Mouse (Mus musculus) c-Kit-positive CD71-positive TER-119-positive erythroid progenitor cells, embryonic 14.5 days (primary cell): ENCODE measurements around the gene Catsper4.

Source experiments
- DNase-seq: peaks from one replicate; pipeline ENCODE4 v3.0.0-alpha.2; 2013; ENCODE audit warnings: low spot score

The Catsper4 gene

GRCm38 (mm10) chr4:134250930-134251240 is 23.7 kb upstream of the Catsper4 start:
- DNase-seq = no peak

GRCm38 (mm10) chr4:134250116-134250929 is 23.1 kb upstream of the Catsper4 start:
- DNase-seq = no peak

GRCm38 (mm10) chr4:134249651-134250050 is 22.5 kb upstream of the Catsper4 start:
- DNase-seq = no peak

GRCm38 (mm10) chr4:134246719-134247258 is 19.6 kb upstream of the Catsper4 start, which contains the start of gene Gm30191:
Gm30191 (plus strand) TSS chr4:134246935.
- DNase-seq = no peak

- no peak for DNase-seq
These were observed 19.1 kb upstream of the Catsper4 start for GRCm38 (mm10) chr4:134246256-134246655.

- DNase-seq = peak; percentile 90
These were observed 18.1 kb upstream of the Catsper4 start, which contains the start of gene Zfp593 for GRCm38 (mm10) chr4:134245148-134245843. Zfp593 (minus strand) TSS chr4:134245592.

- DNase-seq = no peak
These were observed 16.5 kb upstream of the Catsper4 start, which contains the start of gene E130218I03Rik for GRCm38 (mm10) chr4:134243516-134244250. E130218I03Rik (plus strand) TSS chr4:134243662.

GRCm38 (mm10) chr4:134238686-134239085 is 11.5 kb upstream of the Catsper4 start:
- no peak for DNase-seq

- DNase-seq = no peak
These were observed 11.1 kb upstream of the Catsper4 start, which contains the start of gene Cnksr1 for GRCm38 (mm10) chr4:134238279-134238651. Cnksr1 (minus strand) TSS chr4:134238399.

- DNase-seq = no peak
These were observed 10.5 kb upstream of the Catsper4 start for GRCm38 (mm10) chr4:134237582-134238278.

GRCm38 (mm10) chr4:134234876-134235275 is 7.7 kb upstream of the Catsper4 start:
- DNase-seq = no peak

GRCm38 (mm10) chr4:134230431-134230830 is 3.2 kb upstream of the Catsper4 start:
- DNase-seq = no peak

GRCm38 (mm10) chr4:134222793-134223600 is 4.2 kb downstream of the Catsper4 start:
- no peak for DNase-seq

GRCm38 (mm10) chr4:134206488-134207053 is 20.6 kb downstream of the Catsper4 start:
- no peak for DNase-seq

GRCm38 (mm10) chr4:134203340-134203896 is 23.8 kb downstream of the Catsper4 start:
- no peak for DNase-seq

GRCm38 (mm10) chr4:134202904-134203303 is 24.3 kb downstream of the Catsper4 start, which contains the start of gene Gm7534:
Gm7534 (minus strand) TSS chr4:134203004.
- no peak for DNase-seq

GRCm38 (mm10) chr4:134199371-134199770 is 27.8 kb downstream of the Catsper4 start:
- no peak for DNase-seq

GRCm38 (mm10) chr4:134186268-134186667 is 40.9 kb downstream of the Catsper4 start:
- no peak for DNase-seq

GRCm38 (mm10) chr4:134185569-134185968 is 41.6 kb downstream of the Catsper4 start:
- no peak for DNase-seq

GRCm38 (mm10) chr4:134183711-134184110 is 43.5 kb downstream of the Catsper4 start:
- no peak for DNase-seq
